Mouse (Mus musculus): ENCODE measurements around the gene Large1. TPM values are rescaled to one million over a fixed set of nuclear protein-coding genes. Genes with fewer than 3 reads are reported as not detected.

Gene Large1
- total RNA-seq, 1 experiment, result 14.8 TPM

GRCm38 (mm10) chr8:73160945-73161344 lies 192.4 kb downstream of the Large1 start:
- DNase-seq (ENCODE audit: low read depth, low spot score), result no peak
- H3K27ac ChIP-seq (ENCODE audit: insufficient read depth, low read depth, low read length, poor library complexity, severe bottlenecking), result no peak overlapping the region
- no peak for TF ChIP-seq ZC3H11A (IDR thresholded peaks at IDR 0.05; ENCODE audit: borderline replicate concordance, low read depth, low read length)
- no peak for TF ChIP-seq ZNF384 (IDR thresholded peaks at IDR 0.05; ENCODE audit: low read depth, low read length)
- no peak for TF ChIP-seq CHD2 (IDR thresholded peaks at IDR 0.05; ENCODE audit: low read depth, low read length)
- no peak for TF ChIP-seq HCFC1 (IDR thresholded peaks at IDR 0.05; ENCODE audit: borderline replicate concordance, insufficient read depth, low read length)
- TF ChIP-seq MAFK (IDR thresholded peaks at IDR 0.05; ENCODE audit: insufficient read depth, low read depth, low read length), result no peak
- no peak overlapping the region for H3K4me3 ChIP-seq (ENCODE audit: insufficient read depth in 1 of 2, low read depth in 1 of 2, low read length in 2 of 2, poor library complexity in 1 of 2, severe bottlenecking in 1 of 2)
- no peaks in the 10 kb centered on the region for H3K4me1 ChIP-seq (ENCODE audit: control insufficient read depth in 2 of 2, insufficient read depth in 2 of 2, low read length in 2 of 2, poor library complexity in 1 of 2)
- H3K36me3 ChIP-seq (ENCODE audit: control insufficient read depth, insufficient read depth, low read length, poor library complexity, severe bottlenecking), result no peaks in the 10 kb centered on the region
- H3K9me3 ChIP-seq (ENCODE audit: control insufficient read depth, insufficient read depth, low read depth, low read length), result no peaks in the 10 kb centered on the region
- in situ Hi-C loops (cut with MboI; ENCODE audit: low sequenced_read_pairs in 2 of 2, unreplicated experiment in 2 of 2), result no loop called here
- H3K9ac ChIP-seq (ENCODE audit: insufficient read depth, low read depth, low read length, poor library complexity, severe bottlenecking), result no peak overlapping the region

GRCm38 (mm10) chr8:73147236-73147635 lies 206.1 kb downstream of the Large1 start:
- no peak for DNase-seq (ENCODE audit: low read depth, low spot score)
- H3K4me3 ChIP-seq (ENCODE audit: insufficient read depth in 1 of 2, low read depth in 1 of 2, low read length in 2 of 2, poor library complexity in 1 of 2, severe bottlenecking in 1 of 2), result no peak overlapping the region
- H3K27ac ChIP-seq (ENCODE audit: insufficient read depth, low read depth, low read length, poor library complexity, severe bottlenecking), result no peak overlapping the region
- peaks cover 0 to 1% of the 10 kb centered on the region in 2 experiments; a peak in 1 of 4 replicates for H3K4me1 ChIP-seq (ENCODE audit: control insufficient read depth in 2 of 2, insufficient read depth in 2 of 2, low read length in 2 of 2, poor library complexity in 1 of 2)
- no peak overlapping the region for H3K9ac ChIP-seq (ENCODE audit: insufficient read depth, low read depth, low read length, poor library complexity, severe bottlenecking)
- no peaks in the 10 kb centered on the region for H3K9me3 ChIP-seq (ENCODE audit: control insufficient read depth, insufficient read depth, low read depth, low read length)
- H3K36me3 ChIP-seq (ENCODE audit: control insufficient read depth, insufficient read depth, low read length, poor library complexity, severe bottlenecking), result no peaks in the 10 kb centered on the region
- in situ Hi-C loops (cut with MboI; ENCODE audit: low sequenced_read_pairs in 2 of 2, unreplicated experiment in 2 of 2), result no loop called here
- TF ChIP-seq ZNF384 (IDR thresholded peaks at IDR 0.05; ENCODE audit: low read depth, low read length), result no peak
- no peak for TF ChIP-seq HCFC1 (IDR thresholded peaks at IDR 0.05; ENCODE audit: borderline replicate concordance, insufficient read depth, low read length)
- no peak for TF ChIP-seq MAFK (IDR thresholded peaks at IDR 0.05; ENCODE audit: insufficient read depth, low read depth, low read length)
- no peak for TF ChIP-seq CHD2 (IDR thresholded peaks at IDR 0.05; ENCODE audit: low read depth, low read length)
- no peak for TF ChIP-seq ZC3H11A (IDR thresholded peaks at IDR 0.05; ENCODE audit: borderline replicate concordance, low read depth, low read length)

- no peaks in the 10 kb centered on the region for H3K36me3 ChIP-seq (ENCODE audit: control insufficient read depth, insufficient read depth, low read length, poor library complexity, severe bottlenecking)
- TF ChIP-seq CHD2 (IDR thresholded peaks at IDR 0.05; ENCODE audit: low read depth, low read length) (no peak), ZNF384 (IDR thresholded peaks at IDR 0.05; ENCODE audit: low read depth, low read length) (no peak), MAFK (IDR thresholded peaks at IDR 0.05; ENCODE audit: insufficient read depth, low read depth, low read length) (no peak), ZC3H11A (IDR thresholded peaks at IDR 0.05; ENCODE audit: borderline replicate concordance, low read depth, low read length) (no peak), HCFC1 (IDR thresholded peaks at IDR 0.05; ENCODE audit: borderline replicate concordance, insufficient read depth, low read length) (no peak)
- H3K9ac ChIP-seq (ENCODE audit: insufficient read depth, low read depth, low read length, poor library complexity, severe bottlenecking), result no peak overlapping the region
- no peaks in the 10 kb centered on the region for H3K9me3 ChIP-seq (ENCODE audit: control insufficient read depth, insufficient read depth, low read depth, low read length)
- H3K4me1 ChIP-seq (ENCODE audit: control insufficient read depth in 2 of 2, insufficient read depth in 2 of 2, low read length in 2 of 2, poor library complexity in 1 of 2), result peaks cover 0 to 1% of the 10 kb centered on the region in 2 experiments; a peak in 1 of 4 replicates
- no peak overlapping the region for H3K27ac ChIP-seq (ENCODE audit: insufficient read depth, low read depth, low read length, poor library complexity, severe bottlenecking)
- no peak for DNase-seq (ENCODE audit: low read depth, low spot score)
- H3K4me3 ChIP-seq (ENCODE audit: insufficient read depth in 1 of 2, low read depth in 1 of 2, low read length in 2 of 2, poor library complexity in 1 of 2, severe bottlenecking in 1 of 2), result no peak overlapping the region
- in situ Hi-C loops (cut with MboI; ENCODE audit: low sequenced_read_pairs in 2 of 2, unreplicated experiment in 2 of 2), result no loop called here
Measured at GRCm38 (mm10) chr8:73142660-73143395, 210.5 kb downstream of the Large1 start.

- TF ChIP-seq HCFC1 (IDR thresholded peaks at IDR 0.05; ENCODE audit: borderline replicate concordance, insufficient read depth, low read length) (no peak), MAFK (IDR thresholded peaks at IDR 0.05; ENCODE audit: insufficient read depth, low read depth, low read length) (no peak), ZC3H11A (IDR thresholded peaks at IDR 0.05; ENCODE audit: borderline replicate concordance, low read depth, low read length) (no peak), CHD2 (IDR thresholded peaks at IDR 0.05; ENCODE audit: low read depth, low read length) (no peak), ZNF384 (IDR thresholded peaks at IDR 0.05; ENCODE audit: low read depth, low read length) (no peak)
- no peaks in the 10 kb centered on the region for H3K4me1 ChIP-seq (ENCODE audit: control insufficient read depth in 2 of 2, insufficient read depth in 2 of 2, low read length in 2 of 2, poor library complexity in 1 of 2)
- H3K36me3 ChIP-seq (ENCODE audit: control insufficient read depth, insufficient read depth, low read length, poor library complexity, severe bottlenecking), result no peaks in the 10 kb centered on the region
- H3K9me3 ChIP-seq (ENCODE audit: control insufficient read depth, insufficient read depth, low read depth, low read length), result no peaks in the 10 kb centered on the region
- no peak overlapping the region for H3K27ac ChIP-seq (ENCODE audit: insufficient read depth, low read depth, low read length, poor library complexity, severe bottlenecking)
- no peak overlapping the region for H3K4me3 ChIP-seq (ENCODE audit: insufficient read depth in 1 of 2, low read depth in 1 of 2, low read length in 2 of 2, poor library complexity in 1 of 2, severe bottlenecking in 1 of 2)
- in situ Hi-C loops (cut with MboI; ENCODE audit: low sequenced_read_pairs in 2 of 2, unreplicated experiment in 2 of 2), result no loop called here
- no peak overlapping the region for H3K9ac ChIP-seq (ENCODE audit: insufficient read depth, low read depth, low read length, poor library complexity, severe bottlenecking)
- no peak for DNase-seq (ENCODE audit: low read depth, low spot score)
Measured at GRCm38 (mm10) chr8:73135397-73135796, 217.9 kb downstream of the Large1 start.
